Mouse (Mus musculus) T-helper 1 cell (primary cell): Measurements from ENCODE around the gene Pomc.
"Not testable (repeated sequence)": the region's sequence is repeated elsewhere in the genome, so short reads cannot be mapped to it uniquely, and the experiment has no call there.

Source experiments
- in situ Hi-C: fragments of 300-600 bp; cut with MboI, MseI; formaldehyde crosslinking; loops from one replicate; pipeline ENCODE4 v1.15.1; 2025; ENCODE audit warnings: high pct_unique_total_duplicates

Pomc gene

DNA sequence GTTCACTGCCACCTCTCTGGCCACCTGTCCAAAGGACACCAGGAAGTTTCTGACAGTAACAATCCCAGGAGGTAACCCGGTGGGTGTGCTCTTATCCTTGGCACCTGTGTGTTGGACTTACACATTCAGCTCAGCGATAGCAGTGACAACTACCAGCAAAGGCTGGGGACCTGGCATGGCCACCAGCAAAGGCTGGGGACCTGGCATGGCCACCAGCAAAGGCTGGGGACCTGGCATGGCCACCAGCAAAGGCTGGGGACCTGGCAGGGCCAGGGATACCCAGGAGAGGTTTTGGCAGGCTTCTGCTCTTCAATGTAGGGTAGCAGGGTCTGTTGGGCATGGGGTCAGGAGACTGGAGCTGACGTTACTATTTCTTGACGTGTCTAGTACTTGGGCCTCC is 12.4 kb downstream of the Pomc start:
- in situ Hi-C loops, result no loop called here

DNA sequence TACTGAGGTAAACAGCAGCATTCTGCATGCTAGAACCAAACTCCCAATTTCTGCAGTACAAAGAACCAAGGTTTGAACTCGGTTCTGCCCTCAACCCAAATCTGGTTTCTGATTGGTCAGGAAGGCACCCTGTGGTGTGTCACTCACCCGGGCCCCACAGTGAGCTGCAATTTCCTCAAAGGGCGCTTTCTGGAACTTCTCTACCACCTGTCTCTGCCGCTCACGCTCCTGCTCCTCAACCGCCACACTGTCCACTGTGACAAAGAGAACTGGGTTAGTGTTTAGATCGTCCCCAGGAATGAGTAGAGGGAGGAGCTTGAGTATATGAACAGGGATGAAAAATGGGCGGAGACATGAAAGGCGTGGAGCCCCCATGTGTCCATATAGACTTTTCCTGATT is 13.6 kb downstream of the Pomc start:
- in situ Hi-C loops, result no loop called here

GRCm38 (mm10) chr12:3973169-3973568 is 18.4 kb downstream of the Pomc start:
- in situ Hi-C loops, result not testable (repeated sequence)

DNA sequence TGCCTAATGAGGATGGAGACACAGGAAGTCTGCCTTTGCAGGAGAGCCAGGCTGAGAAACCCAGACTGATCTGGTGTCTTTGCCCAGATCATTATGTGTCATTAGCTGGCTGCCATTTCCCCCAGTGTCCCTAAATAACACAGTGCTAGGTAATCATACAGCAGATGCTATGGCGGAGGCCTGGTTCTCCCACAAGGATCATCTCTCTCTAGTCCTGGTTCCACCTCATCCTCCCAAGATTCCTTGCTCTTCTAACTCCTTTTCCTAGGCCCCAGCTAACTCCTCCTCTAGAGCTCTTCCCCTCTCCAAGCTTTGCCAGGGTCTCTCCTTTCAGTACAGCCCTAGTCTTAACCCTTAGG is 26.2 kb downstream of the Pomc start:
- in situ Hi-C loops, result loop anchor here (5.0 kb wide), 1 partner anchor 56 kb away; the partner anchor contains the start of gene Efr3b

GRCm38 (mm10) chr12:3981350-3982131 is 26.8 kb downstream of the Pomc start:
- in situ Hi-C loops, result loop anchor here (5.0 kb wide), 1 partner anchor 56 kb away; the partner anchor contains the start of gene Efr3b

DNA sequence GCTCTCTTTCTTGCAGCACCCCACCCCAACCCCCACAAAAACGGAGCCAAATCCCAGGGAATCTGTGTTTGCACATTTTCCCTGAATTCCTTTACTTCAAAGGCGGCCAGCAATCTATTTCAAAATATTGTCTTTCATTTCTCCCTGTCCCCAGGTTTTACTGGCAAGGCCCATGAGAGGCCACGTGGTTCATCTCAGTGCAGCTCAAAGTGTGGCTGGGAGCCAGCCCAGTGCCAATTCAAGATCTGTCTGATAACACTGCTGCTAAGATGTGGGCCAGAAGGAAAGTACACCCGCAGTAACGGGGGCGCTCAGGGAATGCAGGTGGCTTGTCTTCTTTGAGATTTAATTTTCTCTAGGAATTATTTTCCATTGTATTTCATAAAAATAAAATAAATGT is 27.5 kb downstream of the Pomc start:
- in situ Hi-C loops, result loop anchor here (5.0 kb wide), 1 partner anchor 55 kb away; the partner anchor contains the start of gene Efr3b

DNA sequence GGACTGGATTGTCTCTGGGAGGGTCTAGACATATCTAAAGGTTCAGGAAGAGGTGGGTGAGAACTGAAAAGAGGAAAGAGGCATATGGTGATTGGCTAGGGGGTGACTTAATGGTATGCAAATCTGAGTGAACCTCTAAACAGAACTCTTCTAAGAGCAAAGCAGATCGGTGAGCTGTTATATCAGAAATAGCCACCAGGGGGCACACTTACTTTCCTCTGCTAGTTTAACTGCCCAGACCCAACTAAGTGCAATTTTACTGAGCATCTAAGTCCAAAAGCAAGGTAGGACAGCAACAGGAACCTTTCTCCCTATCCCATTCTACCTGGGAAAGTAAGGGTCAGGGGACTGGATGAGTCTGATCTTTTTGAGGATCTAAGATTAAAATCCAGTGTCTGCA is 29.0 kb downstream of the Pomc start:
- in situ Hi-C loops, result loop anchor here (5.0 kb wide), 1 partner anchor 54 kb away; the partner anchor contains the start of gene Efr3b

DNA sequence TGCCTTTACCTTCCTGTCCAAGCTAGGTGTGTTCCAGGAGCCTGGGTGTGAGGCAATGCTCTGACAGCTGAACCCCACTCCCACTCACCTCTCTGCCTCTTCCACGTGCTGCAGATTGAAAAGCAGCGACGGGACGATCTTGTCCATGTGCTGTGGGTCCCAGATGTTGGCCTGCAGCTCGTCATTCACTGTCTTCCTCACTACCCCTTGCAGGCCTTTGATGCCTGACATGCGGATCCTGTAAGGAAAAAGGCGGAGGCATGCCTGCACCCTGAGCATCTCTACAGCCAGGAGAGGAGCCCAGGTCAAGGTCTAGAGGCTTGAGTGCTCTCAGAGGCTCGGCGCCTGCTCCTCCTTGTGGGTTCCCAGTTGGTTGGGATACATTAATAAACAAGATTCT is 29.7 kb downstream of the Pomc start:
- in situ Hi-C loops, result loop anchor here (5.0 kb wide), 1 partner anchor 53 kb away; the partner anchor contains the start of gene Efr3b

DNA sequence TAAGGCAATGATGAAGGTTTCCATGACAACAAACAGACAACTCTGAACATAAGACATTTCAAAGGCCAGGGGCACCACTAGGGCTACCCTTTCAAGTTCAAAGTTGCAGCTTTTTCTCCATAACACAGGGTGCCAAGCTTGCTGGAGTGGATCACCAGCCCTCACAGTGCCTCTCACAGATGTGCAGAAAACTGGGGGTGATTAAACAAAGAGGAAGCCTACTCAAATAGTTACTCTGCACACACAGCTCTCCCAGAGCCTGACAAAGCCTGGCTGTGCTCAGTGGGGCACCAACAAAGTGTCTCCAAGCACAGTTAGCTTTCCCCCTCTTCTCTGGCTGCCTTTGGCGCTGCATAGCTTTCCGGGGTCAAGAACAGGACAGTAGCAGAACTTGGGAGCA is 35.2 kb downstream of the Pomc start:
- in situ Hi-C loops, result no loop called here

GRCm38 (mm10) chr12:3991047-3991446 is 36.3 kb downstream of the Pomc start:
- in situ Hi-C loops, result no loop called here

DNA sequence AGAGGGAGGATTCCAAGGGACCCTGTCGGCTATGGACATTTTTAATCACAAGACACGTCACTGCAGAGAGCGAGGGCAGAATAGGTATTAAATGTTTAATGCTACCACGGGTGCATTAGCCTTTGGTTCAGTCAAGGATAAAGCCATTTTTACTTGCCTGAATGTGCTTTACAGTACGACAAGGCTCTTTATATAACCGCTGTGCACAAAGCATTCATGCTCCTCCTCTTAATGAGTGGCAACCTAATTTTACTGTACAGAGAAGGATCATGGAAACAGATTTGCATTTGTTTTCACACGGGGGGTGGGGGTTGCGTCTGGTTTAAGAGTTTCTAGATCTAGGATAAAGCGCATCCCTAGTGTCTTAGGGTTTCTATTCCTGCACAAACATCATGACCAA is 42.0 kb downstream of the Pomc start:
- in situ Hi-C loops, result loop anchor here (5.0 kb wide), 1 partner anchor 76 kb away; no protein-coding TSS in a partner anchor

- in situ Hi-C loops, result no loop called here
Observed at GRCm38 (mm10) chr12:4000406-4000805, 45.7 kb downstream of the Pomc start.

GRCm38 (mm10) chr12:4004648-4005047 is 49.9 kb downstream of the Pomc start:
- in situ Hi-C loops, result no loop called here

GRCm38 (mm10) chr12:4006079-4006478 is 51.3 kb downstream of the Pomc start:
- in situ Hi-C loops, result no loop called here

DNA sequence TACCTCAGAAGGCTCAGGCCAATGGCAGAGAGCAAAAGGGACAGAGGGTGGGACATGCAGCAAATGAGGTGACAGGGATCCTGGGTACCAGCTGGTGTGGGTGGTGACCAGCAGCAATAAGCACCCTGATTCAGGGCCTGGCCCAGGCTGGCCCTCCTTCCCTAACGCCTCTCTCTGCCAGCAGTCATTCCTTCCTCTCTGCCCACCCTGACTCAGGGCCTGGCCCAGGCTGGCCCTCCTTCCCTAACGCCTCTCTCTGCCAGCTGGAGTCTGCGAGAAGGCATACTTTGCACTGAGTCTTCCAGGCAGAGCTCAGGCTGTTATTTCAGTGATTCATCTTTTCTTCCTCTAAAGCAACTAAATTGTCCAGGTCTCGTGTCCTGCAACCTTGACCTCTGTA is 52.4 kb downstream of the Pomc start:
- in situ Hi-C loops, result no loop called here

GRCm38 (mm10) chr12:4007766-4008165 is 53.0 kb downstream of the Pomc start:
- in situ Hi-C loops, result no loop called here

- in situ Hi-C loops, result no loop called here
Observed at GRCm38 (mm10) chr12:4008731-4009130, 54.0 kb downstream of the Pomc start.
